Mouse (Mus musculus) gastrocnemius, adult 18-20 months (tissue): ENCODE results near the gene Pus7l. TPM values are rescaled to one million over a fixed set of nuclear protein-coding genes. Genes with fewer than 3 reads are reported as not detected.
"Not testable (repeated sequence)": the region's sequence is repeated elsewhere in the genome, so short reads cannot be mapped to it uniquely, and the experiment has no call there.

Experiments used
- DNase-seq: peaks from one replicate; pipeline ENCODE4 v3.0.0; 2021; ENCODE audit warnings: low spot score
- total RNA-seq, 2 experiments: library from RNA; stranded (reverse); gene quantifications; 2 replicates each; pipeline ENCODE4 v1.2.3; 2021

The Pus7l gene
- total RNA-seq, 2 experiments from 2014 or later, result 1.4 to 1.5 TPM

- DNase-seq, result no peak
Observed at GRCm38 (mm10) chr15:94542567-94543408, 559 bp downstream of the Pus7l start.

GRCm38 (mm10) chr15:94539296-94539695, 4.1 kb downstream of the Pus7l start:
- DNase-seq, result no peak

- DNase-seq, result no peak
Observed at GRCm38 (mm10) chr15:94535521-94535920, 7.8 kb downstream of the Pus7l start.

- no peak for DNase-seq
Observed at GRCm38 (mm10) chr15:94532956-94533355, 10.4 kb downstream of the Pus7l start.

GRCm38 (mm10) chr15:94532306-94532705, 11.0 kb downstream of the Pus7l start:
- no peak for DNase-seq

- DNase-seq, result no peak
Observed at GRCm38 (mm10) chr15:94530519-94530918, 12.8 kb downstream of the Pus7l start.

GRCm38 (mm10) chr15:94524956-94525355, 18.4 kb downstream of the Pus7l start:
- DNase-seq, result no peak

- no peak for DNase-seq
Observed at GRCm38 (mm10) chr15:94523251-94523650, 20.1 kb downstream of the Pus7l start.

GRCm38 (mm10) chr15:94520959-94521358, 22.4 kb downstream of the Pus7l start:
- no peak for DNase-seq

GRCm38 (mm10) chr15:94520205-94520900, 23.0 kb downstream of the Pus7l start:
- DNase-seq, result peak; percentile 53

GRCm38 (mm10) chr15:94517913-94518491, 25.3 kb downstream of the Pus7l start:
- no peak for DNase-seq

GRCm38 (mm10) chr15:94503451-94504215, 39.7 kb downstream of the Pus7l start:
- peak; percentile 25 for DNase-seq

- no peak for DNase-seq
Observed at GRCm38 (mm10) chr15:94499260-94499659, 44.1 kb downstream of the Pus7l start.

- no peak for DNase-seq
Observed at GRCm38 (mm10) chr15:94495936-94496335, 47.4 kb downstream of the Pus7l start.

- DNase-seq, result no peak
Observed at GRCm38 (mm10) chr15:94494445-94494844, 48.9 kb downstream of the Pus7l start.

- DNase-seq, result no peak
Observed at GRCm38 (mm10) chr15:94489433-94489832, 53.9 kb downstream of the Pus7l start.

GRCm38 (mm10) chr15:94488028-94488427, 55.3 kb downstream of the Pus7l start:
- DNase-seq, result not testable (repeated sequence)

GRCm38 (mm10) chr15:94482555-94482954, 60.8 kb downstream of the Pus7l start:
- no peak for DNase-seq

GRCm38 (mm10) chr15:94480792-94481191, 62.6 kb downstream of the Pus7l start:
- DNase-seq, result no peak

GRCm38 (mm10) chr15:94480248-94480647, 63.1 kb downstream of the Pus7l start:
- no peak for DNase-seq

- DNase-seq, result no peak
Observed at GRCm38 (mm10) chr15:94479513-94480136, 63.7 kb downstream of the Pus7l start.
